Mouse (Mus musculus) c-Kit-positive CD71-negative TER-119-negative erythroid progenitor cells, embryonic 14.5 days (primary cell): Measurements from ENCODE around the gene Birc6.
"Not testable (repeated sequence)": the region's sequence is repeated elsewhere in the genome, so short reads cannot be mapped to it uniquely, and the experiment has no call there.

Experiments
- DNase-seq: peaks from one replicate; pipeline ENCODE4 v3.0.0-alpha.2; 2013; ENCODE audit warnings: low read depth

The Birc6 gene

DNA sequence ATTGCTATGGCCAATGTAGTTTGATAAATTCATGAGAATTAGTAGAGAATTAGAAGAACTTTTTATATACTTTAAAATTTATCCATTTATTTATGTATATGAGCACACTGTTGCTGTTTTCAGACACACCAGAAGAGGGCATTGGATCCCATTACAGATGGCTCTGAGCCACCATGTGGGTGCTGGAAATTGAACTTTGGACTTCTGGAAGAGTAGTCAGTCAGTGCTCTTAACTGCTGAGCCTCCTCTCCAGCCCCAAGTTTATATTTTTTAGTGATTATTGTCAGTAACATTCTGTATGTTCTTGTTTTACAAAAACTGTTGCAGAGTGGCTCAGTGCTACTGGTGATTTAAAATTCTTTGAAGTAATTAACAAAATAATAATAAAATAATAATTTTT, 36.1 kb downstream of the Birc6 start:
- DNase-seq = no peak

DNA sequence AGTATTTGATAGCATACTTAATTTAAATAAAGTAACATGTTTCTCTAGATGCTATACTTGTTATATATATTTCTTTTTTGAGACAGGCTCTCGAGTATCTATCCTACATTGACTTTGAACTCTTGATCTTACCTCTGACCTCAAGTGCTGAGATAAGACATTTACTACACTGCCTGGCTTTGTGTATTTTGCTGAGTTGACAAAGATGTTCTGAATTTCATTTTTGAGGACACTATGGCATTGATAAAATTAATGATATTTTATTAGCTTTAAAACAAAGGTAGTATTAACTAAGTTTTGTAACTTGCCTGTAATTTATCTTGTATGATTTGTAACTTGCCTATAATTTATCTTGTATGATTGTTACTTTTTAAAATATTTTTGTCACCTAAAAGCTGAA, 41.1 kb downstream of the Birc6 start:
- no peak for DNase-seq

DNA sequence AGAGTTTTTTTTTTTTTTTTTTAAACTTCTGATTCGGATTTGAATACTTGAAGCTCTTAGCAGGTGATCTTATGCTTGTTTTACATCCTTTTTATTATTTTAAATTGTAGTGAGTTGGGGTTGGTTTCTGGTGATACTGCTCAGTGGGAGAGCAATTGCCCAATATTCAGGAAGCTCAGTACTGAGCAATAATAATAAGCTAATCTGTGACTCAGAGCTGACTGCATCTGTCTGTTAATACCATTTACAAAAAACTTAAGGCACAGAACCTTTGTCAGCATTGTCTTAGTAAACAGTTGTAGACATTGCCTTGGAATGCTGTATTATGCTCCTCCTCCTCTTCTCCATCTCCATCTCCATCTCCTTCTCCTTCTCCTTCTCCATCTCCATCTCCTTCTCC, 42.5 kb downstream of the Birc6 start:
- no peak for DNase-seq

DNA sequence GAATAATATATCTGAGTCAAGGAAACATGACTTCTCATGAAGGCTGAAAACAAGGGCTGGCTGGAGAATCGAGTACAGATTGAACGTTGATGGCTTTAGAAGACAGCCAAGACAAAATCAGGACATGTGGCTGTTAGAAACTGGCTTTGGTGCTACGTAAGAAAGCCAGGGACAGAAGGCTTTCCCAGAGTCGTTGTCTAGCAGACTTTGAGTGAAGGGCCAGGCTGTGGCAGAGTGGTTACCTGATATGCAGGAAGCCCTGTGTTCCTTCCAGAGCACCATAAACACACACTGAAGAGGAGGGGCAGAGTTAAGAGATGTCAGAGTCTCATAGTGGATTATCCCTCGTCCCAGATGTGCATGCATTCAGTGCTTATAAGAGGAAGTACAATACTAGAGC, 49.1 kb downstream of the Birc6 start:
- no peak for DNase-seq

DNA sequence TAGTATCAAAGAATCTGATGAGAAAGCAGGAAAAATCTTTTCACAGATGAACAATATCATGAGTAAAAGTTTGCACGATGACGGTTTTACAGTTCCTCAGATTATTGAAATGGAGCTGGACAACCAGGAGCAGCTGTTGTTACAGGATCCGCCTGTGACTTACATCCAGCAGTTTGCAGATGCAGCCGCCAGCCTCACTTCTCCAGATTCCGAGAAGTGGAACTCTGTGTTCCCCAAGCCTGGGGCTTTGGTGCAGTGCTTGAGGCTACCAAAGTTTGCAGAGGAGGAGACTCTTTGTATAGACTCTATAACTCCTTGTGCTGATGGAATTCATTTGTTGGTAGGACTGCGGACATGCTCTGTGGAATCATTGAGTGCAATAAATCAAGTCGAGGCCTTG, 51.5 kb downstream of the Birc6 start:
- no peak for DNase-seq

DNA sequence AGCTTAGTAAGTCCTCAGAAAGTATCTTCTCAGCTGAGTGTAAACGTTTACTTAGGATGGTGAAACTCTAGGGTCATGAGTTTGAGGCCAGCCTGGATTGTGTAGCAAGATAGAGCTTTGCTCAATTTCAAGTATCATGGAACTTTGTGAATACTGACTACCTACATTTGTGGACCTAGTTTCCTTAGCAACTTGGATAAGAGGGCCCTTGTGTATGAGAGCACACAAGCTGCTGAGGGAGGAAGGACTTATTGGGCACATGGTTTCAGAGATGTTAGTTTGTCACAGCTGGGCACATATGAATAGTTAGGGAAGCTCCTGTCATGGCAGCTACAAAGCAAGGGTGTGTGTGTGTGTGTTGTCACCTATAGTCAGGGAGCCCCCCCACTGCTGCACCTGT, 52.6 kb downstream of the Birc6 start:
- no peak for DNase-seq

DNA sequence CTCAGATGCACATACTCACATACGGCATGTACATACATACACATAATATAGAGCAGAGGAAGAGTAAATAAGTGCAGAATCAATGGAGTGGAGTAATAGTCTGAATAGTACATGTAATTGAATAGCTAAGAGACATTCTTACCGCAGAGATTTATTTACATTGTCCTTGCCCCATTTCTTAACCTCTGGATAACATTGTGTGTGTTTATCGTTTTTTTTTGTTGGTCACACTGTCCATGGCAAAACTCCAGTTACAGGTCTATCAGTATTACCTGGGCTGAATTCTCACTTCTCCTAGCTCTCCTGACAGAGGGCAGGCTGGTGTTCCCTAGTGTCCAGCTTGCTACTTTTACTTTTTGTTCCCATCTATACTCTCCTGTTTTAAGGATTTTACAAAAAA, 58.7 kb downstream of the Birc6 start:
- no peak for DNase-seq

DNA sequence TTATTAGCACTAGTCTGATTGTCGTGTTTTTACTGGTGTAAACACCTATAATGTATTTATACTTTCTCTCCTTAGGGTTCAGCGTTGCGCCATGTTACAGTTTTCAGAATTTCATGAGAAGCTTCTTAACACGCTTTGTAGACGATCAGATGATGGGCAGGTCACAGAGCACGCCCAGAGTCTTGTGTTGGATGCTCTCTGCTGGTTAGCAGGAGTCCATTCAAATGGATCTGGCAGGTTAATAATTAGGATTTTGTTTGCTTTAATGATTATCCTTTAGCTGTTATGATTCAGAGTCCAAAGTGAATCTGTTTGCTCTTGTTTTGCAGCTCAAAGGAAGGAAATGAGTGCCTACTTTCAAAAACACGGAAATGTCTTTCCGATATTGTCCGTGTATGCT, 70.8 kb downstream of the Birc6 start:
- no peak for DNase-seq

DNA sequence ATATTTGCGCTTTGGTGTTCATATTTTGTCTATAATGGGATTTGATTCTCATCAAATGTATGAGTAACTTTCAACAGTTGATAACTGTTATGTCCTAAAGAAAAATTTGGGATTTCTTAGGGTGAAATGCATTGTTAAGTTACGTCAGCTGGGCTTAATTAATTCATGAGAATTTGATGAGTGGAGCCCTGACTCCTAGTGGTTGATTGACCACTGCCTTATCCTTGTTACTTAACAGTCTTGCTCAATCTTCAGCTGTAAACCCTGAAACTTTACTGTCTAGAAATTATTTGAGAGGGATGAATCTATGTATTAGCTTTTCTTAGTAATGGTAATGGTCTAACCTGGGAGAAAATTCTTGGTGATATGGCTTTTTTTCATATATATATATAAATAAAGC, 71.3 kb downstream of the Birc6 start:
- DNase-seq = no peak

DNA sequence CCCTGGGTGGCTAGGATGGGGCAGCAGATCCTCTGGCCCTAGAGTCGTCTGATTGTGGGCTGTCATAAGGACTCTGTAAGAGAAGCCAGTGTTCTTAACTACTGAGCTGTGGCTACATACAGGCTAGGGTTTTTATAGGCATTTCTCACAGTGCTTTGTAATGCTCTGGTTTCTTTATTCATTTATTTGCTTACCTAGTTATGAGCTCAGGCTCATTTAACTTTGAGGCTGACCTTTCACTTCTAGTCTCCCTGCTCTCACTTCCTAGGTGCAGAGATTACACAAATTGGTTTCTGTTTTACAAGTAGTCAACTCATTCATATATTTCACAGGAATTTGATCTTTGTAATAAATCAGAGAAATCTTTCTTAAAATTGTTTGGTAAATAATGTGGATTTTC, 73.1 kb downstream of the Birc6 start:
- no peak for DNase-seq

DNA sequence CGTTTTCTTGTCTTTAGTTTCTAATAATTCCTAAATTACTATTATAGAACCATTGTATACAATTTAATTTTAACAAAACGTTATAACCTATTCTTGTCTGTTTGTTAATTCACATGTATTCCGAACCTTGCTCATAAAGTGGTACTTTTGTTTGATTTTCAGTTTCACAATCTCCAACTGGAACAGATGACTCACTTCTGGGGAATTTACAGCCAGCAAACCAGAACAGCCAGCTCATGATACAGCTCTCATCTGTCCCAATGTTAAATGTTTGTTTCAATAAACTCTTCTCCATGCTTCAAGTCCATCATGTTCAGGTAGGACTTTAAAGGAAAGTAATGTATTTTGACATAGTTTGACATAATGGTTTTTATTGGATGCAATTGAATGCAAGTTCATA, 102.7 kb downstream of the Birc6 start:
- no peak for DNase-seq

DNA sequence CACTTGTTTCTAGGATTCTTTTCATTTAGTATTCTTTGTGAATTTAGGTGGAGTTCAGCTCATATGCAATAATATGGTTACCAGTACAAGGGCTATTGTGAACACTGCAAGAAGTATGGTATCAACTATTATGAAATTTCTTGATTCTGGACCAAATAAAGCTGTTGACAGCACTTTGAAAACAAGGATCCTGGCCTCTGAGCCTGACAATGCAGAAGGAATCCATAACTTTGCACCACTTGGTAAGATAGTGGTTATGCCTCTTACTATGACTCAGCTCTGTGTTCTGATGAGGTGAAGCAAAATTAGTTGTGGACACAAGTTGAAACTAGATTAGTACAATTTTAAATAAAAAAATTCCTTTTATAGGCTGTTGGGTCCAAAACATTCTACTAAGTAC, 114.3 kb downstream of the Birc6 start:
- no peak for DNase-seq

DNA sequence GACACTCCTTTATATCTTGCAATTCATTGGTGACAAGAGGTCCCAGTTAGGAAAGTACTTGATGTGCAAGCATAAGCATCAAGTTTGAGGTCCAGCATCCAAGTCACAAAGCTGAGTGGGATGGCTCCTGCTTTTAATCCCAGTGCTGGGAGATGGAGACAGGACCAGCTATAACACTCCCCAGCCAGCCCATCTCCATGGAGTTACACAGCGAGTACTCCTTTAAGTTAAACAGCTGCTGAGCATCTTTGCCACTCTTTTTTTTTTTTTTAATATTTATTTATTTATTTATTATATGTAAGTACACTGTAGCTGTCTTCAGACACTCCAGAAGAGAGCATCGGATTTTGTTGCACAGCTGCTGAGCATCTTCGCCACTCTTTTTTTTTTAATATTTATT, 130.3 kb downstream of the Birc6 start:
- DNase-seq = no peak

DNA sequence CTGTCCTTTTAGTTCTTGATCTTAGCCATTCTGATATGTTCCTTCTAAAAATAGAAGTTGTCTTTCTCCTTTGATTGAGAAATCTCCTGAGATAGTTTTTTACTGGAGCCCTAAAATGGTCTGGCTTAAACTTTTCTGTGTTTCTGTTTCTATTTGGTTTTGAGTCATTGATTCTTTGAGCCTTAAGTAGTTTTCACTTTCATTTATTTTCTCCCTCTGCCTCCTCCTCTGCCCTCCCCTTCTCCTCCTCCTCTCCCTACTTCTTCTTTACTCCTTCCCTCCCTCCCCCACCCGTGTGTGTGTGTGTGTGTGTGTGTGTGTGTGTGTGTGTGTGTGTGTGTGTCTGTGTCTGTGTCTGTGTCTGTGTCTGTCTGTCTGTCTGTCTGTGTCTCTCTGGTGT, 139.9 kb downstream of the Birc6 start:
- no peak for DNase-seq

DNA sequence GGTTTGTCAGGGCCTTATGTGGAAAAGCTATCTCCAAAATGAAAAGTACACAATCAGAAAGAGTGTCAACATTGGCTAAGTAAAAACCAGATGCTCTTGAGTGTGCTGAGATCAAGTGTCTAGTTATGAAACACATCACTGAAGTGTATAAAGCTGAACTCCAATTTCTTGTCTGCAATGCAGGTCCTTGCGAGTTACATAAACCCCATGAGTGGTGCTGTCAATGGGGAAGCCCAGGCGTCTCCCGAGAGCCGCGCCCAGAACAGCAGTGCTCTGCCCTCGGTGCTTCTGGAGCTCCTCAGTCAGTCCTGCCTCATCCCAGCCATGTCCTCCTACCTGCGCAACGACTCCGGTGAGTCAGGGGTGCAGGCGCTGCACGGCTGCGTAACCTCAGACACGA, 141.9 kb downstream of the Birc6 start:
- DNase-seq = no peak

DNA sequence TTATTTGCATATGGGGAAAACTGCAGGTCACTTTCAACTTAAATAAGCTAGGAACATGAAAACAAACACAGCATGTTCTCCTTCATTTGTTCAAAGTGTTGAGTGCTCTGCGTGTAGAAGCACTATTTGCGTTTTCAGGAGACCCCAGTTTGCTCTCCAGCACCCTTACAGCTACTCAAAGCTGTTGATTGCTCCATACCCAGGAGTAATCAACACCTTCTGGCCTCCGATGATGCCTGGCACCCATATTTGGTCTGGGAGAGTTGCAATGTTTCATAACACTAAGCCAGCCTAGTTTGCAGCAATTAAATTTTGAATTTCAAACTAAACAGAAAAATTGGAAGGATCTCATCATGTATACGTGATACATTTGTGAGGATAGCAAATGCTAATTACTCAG, 144.4 kb downstream of the Birc6 start:
- no peak for DNase-seq

DNA sequence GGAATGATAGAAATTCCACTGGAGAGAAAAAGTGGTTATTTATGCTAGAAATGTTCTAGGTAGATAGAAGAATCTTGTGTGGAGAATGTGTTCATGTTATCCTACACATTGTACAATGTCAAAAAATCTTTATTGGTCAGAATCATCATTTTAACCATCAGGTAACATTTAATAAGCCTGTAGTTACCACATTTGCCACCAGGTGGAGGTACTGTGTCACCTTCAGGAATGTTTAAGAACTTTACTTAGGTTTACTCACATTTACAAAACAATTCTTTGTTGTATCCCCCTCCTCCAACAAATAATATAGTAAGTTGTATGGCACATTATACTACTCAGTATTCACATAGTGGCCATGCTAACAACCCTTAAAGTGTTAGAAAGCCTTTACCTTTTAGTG, 145.2 kb downstream of the Birc6 start:
- DNase-seq = peak; percentile 56

DNA sequence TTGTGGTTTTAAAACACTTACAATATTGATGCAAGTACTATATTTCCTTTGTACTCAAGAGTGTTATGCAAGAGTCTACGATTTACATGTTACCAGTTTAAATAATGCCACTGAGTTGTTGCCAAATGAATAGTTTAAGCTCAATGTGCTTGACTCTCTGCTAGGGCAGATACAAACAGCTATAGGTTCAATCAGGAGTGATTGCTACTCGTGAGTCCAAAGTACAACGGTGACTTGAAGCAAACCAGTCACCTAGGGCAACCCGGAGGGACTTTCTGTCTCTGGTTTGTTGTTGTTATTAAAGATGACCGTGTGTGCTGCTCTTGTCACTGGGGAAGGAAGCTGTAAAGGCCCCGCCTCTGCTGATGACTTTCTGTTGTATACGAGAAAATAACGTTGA, 150.0 kb downstream of the Birc6 start:
- DNase-seq = no peak

DNA sequence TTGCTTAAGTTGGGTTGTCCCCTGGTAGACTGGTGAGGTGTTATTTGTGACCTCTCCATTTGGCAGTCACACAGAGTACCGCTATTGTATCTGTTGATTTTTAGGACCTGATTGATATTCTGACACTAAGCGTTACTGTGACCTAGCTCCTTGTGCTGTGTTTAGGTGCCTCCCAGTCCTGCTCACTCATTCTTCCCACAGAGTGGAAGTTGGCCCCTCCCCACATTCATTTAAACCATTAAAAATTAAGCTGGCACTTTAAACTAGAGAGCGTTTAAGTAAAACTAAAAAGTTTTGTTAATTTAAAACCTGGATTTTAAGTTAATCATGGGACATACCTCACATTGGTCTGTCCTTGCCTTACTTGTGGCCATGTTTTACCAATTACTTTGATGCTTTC, 156.8 kb downstream of the Birc6 start:
- no peak for DNase-seq

DNA sequence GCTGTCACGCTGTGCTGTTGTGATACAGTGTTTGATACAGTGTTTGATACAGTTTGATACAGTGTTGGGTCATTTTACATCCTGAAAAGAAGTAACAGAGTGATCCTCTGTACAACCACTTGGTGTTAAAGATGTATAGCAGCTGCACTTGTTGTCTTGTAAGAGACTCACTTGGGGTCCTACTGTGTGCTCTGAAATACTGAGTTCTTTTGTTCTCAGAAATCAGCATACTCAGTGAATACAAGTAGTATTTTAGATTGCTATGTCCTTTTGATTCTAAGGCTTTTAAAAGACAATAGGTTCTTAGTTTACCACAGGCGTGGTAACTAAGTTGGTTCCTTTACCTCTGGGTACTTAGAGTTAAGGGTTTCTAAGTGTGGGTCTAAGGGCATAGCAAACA, 160.5 kb downstream of the Birc6 start:
- DNase-seq = no peak

DNA sequence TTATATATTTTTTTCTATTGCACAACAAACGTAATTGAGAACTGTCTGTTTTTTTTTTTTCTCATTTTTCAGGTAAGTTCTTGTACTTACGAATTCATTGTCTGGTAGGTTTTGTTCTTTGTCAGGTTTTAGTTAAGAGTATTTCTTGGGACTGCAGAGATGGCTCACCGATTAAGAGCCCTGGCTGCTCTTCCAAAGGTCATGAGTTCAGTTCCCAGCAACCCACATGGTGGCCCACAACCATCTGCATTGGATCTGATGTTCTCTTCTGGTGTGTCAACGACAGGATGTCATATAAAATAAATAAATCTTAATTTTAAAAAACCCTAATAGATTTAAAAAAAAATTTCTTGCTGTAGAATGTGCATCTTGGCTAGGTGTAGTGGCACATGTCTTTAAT, 161.3 kb downstream of the Birc6 start:
- no peak for DNase-seq

DNA sequence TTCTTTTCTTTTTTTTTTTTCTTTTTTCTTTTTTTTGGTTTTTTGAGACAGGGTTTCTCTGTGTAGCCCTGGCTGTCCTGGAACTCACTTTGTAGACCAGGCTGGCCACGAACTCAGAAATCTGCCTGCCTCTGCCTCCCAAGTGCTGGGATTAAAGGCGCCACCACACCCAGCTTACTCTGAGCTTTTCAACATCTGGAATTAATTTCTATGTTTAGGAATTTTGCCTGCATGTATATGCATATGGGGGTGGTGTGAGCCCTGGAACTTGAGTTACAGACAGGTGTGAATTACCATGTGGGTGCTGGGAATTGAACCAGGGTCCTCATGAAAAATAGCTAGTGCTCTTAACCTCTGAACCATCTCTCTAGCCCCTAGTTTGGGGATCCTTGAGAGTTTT, 173.6 kb downstream of the Birc6 start:
- DNase-seq = not testable (repeated sequence)

DNA sequence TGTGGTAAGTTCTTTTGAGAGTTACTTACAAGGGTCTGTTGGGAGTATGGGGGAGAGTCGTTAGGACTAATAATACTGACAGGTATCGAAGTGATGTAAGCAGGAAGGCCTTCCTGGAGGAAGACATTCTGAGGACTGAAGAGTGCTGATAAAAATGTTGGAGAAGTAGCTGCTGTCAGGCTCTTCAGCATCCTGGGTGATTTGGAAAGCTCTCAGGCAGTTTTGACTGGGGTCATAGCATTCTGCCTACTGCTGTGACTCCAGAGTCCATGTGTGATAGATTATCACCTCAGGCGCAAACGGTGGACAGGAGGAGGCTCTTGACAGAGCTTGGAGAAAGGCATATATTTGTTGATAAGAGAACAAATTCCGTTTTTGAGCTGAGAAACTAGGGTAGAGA, 177.4 kb downstream of the Birc6 start:
- DNase-seq = no peak

DNA sequence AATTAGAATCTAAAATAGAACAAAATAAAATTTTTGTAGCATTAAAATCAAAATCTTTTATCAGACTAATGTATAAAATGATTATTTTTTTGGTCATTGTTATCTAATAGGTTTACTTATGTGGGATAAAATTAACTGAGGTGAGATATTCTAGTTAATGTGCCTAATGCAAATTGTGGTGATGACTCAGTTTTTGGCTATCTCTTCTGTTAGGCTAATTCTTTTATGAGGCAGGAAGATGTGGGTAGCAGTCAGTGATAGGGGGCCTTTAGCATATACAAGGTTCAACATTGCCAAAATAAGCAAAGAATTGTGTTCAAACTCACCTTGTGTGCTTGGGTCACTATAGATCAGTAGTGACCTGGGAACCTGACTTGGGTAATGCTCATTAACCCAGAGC, 178.5 kb downstream of the Birc6 start:
- DNase-seq = no peak

DNA sequence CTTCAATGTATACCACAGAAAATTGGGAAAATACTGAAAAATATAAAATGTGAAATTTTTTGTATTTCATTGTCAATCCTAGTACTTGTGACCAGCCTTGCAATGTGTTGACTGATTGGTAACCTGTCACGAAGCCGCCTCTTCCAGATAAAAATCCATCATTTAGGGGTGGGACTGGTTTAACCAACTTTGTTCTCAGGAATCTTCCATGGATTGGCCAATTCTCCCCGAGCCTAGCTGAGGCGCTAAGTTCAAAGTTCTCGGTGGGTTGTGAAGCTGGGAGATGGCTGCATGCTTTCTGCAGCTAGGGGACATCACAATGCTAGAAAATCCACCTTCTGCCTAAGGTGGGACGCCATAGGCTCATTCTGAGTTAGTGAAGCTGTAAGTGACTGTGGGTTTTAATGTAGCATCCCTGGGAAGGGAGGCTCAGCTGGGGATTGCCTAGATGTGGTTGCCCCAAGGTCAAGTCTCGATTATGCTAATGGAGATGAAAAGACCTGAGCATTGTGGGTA, 179.6 kb downstream of the Birc6 start:
- no peak for DNase-seq
